Mouse (Mus musculus) embryonic stem cell, embryonic (primary cell): ENCODE measurements around the gene Slc39a5.

Source experiments
- CTCF ChIA-PET, 4 experiments: fragments of 300-600 bp in 2 of 4; fragments of 350-600 bp in 2 of 4; sonication (Branson Sonifier 250); formaldehyde crosslinking; loops; one replicate each; lab custom pipeline; 2022; ENCODE audit warnings: inconsistent platforms in 2 of 4; lab: Charles Lee
- POLR2A ChIA-PET, 4 experiments: fragments of 300-600 bp in 2 of 4; fragments of 350-600 bp in 2 of 4; sonication (Branson Sonifier 250); formaldehyde crosslinking; loops; one replicate each; lab custom pipeline; 2022; ENCODE audit warnings: antibody characterized with exemption in 4 of 4, inconsistent platforms in 1 of 4; lab: Charles Lee

Slc39a5 gene

GRCm38 (mm10) chr10:128401056-128401455, at the start of gene Slc39a5:
TSS of gene Slc39a5 (minus strand) at chr10:128401229.
- CTCF ChIA-PET, result interaction anchor here in 2 of 4 experiments (0.5 to 1.0 kb wide), 3 partner anchors 10 to 88 kb away, joined by 3 read pairs; partner anchors contain the start of genes Nabp2 (in 1 of the 2) and Rnf41 (in 1 of the 2)
- POLR2A ChIA-PET, result interaction anchor here in 3 of 4 experiments (0.6 to 2.4 kb wide), 12 partner anchors 10 to 183 kb away, joined by 3 to 15 read pairs (median 5); partner anchors contain the start of genes Nabp2 (in 2 of the 3), Rnf41 (in 2 of the 3), Coq10a (in 1 of the 3) and Zc3h10 (in 1 of the 3)

- ChIA-PET CTCF (no interaction called here), POLR2A (interaction anchor here in 1 of 4 experiments (0.6 to 1.2 kb wide), 3 partner anchors 14 to 71 kb away, joined by 3 to 5 read pairs (median 3); partner anchors contain the start of genes Nabp2 and Rnf41)
Measured at GRCm38 (mm10) chr10:128445407-128445806, 44.4 kb upstream of the Slc39a5 start.

DNA sequence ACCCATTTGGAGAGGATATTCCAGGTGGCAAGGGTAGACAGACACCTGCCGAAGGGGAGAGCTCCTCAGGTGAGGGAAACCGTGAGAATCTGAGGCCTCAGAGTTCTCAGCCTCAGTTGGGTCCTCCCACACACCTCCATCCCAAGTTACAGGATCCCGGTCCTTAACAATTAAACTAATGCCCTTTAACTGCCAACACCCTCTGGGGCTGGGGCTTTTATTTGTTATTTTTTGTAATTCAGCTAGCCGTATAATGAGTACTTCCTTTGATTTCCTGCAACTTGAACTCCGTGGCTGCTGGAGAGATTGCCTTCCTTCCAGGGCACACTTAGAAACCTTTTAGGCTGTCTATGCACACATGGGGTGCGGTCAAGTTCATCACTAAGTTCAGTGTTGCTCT, 43.3 kb upstream of the Slc39a5 start:
- POLR2A ChIA-PET, result no interaction called here
- CTCF ChIA-PET, result no interaction called here

GRCm38 (mm10) chr10:128442718-128443117, 41.7 kb upstream of the Slc39a5 start:
- POLR2A ChIA-PET, result interaction anchor here in 1 of 4 experiments (0.6 kb wide), 1 partner anchor 10 kb away, joined by 3 read pairs; no protein-coding TSS in a partner anchor
- CTCF ChIA-PET, result no interaction called here

GRCm38 (mm10) chr10:128441324-128442119, 40.5 kb upstream of the Slc39a5 start:
- ChIA-PET CTCF (interaction anchor here in 3 of 4 experiments (0.6 to 2.7 kb wide), 14 partner anchors 7 to 191 kb away, joined by 3 to 11 read pairs (median 4); partner anchors contain the start of genes Ankrd52 (in 2 of the 3), Nabp2 (in 1 of the 3) and Rnf41 (in 1 of the 3)), POLR2A (interaction anchor here (0.6 to 2.7 kb wide), 16 partner anchors 10 to 482 kb away, joined by 3 to 19 read pairs (median 4); partner anchors contain the start of genes Nabp2 (in 2 of the 4), Rnf41 (in 2 of the 4), Ankrd52 (in 1 of the 4) and Bloc1s1 (in 1 of the 4))

DNA sequence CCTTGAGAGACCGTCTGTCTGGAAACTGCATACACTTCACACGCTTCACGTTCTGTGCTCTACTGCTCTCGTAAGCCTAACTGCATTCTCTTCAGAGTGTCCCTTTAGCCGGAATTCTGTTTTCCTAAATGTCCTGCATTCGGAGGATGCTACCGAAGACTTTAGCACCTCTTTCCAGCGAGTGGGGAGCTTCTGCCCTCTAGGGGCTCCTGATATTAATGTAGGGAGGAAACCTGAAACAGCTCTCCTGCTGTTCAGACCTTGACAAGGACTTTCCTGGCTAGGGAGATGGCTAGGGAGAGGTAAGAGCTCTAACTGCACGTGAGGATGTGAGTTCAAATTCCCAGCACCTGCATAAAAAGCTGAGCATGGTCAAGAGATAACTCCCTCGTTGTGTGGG, 39.4 kb upstream of the Slc39a5 start:
- ChIA-PET CTCF (interaction anchor here (0.6 to 2.7 kb wide), 27 partner anchors 9 to 333 kb away, joined by 3 to 11 read pairs (median 4); partner anchors contain the start of genes Nabp2 (in 3 of the 4), Rnf41 (in 3 of the 4) and Ankrd52 (in 2 of the 4)), POLR2A (interaction anchor here (0.7 to 2.7 kb wide), 28 partner anchors 9 to 405 kb away, joined by 3 to 19 read pairs (median 4); partner anchors contain the start of genes Nabp2 (in 3 of the 4), Rnf41 (in 3 of the 4), Cs (in 1 of the 4) and Esyt1 (in 1 of the 4))

DNA sequence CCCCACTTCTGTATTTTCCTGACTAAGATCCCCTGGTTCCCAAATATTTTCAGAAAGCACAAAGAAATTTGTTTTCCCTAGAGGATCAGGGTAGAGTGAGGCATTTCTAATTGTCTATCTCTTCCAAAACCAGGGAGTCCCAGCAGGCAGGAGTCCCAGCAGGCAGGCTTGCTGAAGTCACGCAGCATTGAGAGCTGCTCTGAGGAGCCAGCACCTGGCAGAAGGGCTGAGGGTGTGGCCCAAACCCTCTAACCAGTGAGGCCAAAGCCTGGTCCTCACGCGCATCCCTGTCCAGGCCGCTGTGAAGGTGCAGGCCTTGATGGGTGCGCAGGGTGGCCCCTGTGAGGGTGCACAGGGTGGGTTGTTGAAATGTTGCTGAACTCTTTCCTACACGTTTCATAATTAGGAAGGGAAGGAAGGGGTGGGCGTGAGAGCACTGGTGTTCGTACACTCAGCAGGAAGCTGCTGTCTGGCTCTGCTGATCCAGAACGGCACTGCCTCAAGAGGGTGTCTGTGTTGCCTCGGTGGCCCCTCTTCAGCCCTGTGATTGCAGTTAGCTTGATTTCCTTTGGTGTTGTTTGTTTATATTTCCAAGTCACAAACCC, 37.7 kb upstream of the Slc39a5 start:
- ChIA-PET POLR2A (interaction anchor here in 3 of 4 experiments (0.6 to 1.9 kb wide), 10 partner anchors 8 to 817 kb away, joined by 3 to 5 read pairs (median 3); partner anchors contain the start of genes Cnpy2 (in 2 of the 3), Nabp2 (in 1 of the 3) and Rnf41 (in 1 of the 3)), CTCF (interaction anchor here in 3 of 4 experiments (0.6 to 2.7 kb wide), 4 partner anchors 10 to 95 kb away, joined by 4 to 14 read pairs (median 8); no protein-coding TSS in a partner anchor)

DNA sequence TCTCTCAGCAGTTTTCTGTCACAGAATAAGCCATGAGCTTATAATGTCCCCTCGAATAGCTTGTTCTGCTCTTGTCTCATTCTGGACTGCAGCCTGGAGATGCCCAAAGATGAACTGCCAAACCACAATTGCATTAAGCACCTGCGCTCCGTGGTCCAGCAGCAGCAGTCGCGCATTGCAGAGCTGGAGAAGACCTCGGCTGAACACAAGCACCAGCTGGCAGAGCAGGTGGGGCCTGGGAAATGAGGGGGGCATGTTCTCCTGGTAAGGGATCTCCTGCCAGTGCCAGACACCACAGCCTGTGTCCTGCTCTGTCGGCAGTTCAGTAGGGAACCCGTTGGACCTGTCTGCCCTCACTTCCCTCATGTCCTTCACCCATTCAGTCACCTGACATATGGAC, 35.3 kb upstream of the Slc39a5 start:
- ChIA-PET CTCF (no interaction called here), POLR2A (interaction anchor here in 1 of 4 experiments (0.7 kb wide), 1 partner anchor 25 kb away, joined by 3 read pairs; the partner anchor contains the start of genes Nabp2 and Rnf41)

DNA sequence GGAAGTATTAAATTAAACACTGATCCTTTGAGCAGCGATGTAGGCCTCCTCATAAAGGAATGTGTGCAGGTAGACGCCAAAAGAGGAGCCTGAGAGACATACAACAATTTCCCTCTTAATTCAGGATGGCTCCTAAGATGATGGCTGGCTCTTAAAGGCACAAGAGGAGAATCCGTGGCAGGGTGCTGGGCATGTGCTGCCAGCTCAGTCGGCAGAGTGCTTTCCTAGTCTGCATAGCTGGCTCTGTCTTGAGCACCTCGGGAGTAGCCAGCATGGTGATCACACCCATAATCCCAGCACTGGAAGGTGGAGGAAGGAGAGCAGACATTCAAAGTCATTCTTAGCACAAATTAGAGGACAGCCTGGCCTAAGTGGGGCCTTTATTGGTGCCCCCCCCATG, 34.8 kb upstream of the Slc39a5 start:
- ChIA-PET POLR2A (interaction anchor here in 1 of 4 experiments (0.7 kb wide), 1 partner anchor 24 kb away, joined by 3 read pairs; the partner anchor contains the start of genes Nabp2 and Rnf41), CTCF (interaction anchor here in 1 of 4 experiments (0.6 kb wide), 1 partner anchor 498 kb away, joined by 5 read pairs; no protein-coding TSS in a partner anchor)

DNA sequence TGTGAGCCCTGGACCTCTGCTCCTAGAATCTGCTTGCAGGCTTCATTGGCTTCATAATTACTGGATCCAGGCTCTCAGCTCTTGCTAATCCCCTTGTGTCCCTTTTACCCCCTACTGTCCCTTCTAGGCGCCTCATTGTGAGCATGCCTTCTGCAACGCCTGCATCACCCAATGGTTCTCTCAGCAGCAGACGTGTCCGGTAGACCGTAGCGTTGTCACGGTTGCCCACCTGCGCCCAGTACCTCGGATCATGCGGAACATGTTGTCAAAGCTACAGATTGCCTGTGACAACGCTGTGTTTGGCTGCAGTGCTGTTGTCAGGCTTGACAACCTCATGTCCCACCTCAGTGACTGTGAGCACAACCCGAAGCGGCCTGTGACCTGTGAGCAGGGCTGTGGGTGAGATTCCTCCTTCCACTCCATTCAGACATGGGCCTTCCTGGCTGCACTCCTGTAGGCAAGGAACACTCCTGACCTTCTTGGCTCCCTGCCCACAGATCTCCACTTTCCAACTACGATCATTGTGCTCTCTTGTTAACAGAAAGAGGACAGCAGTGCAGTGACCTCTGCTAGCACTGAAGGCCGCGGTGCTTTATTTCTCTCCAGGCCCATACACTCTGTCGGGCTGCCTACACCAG, 34.3 kb upstream of the Slc39a5 start:
- CTCF ChIA-PET, result interaction anchor here in 2 of 4 experiments (0.6 kb wide), 2 partner anchors 305 to 498 kb away, joined by 4 to 5 read pairs; no protein-coding TSS in a partner anchor

GRCm38 (mm10) chr10:128434681-128435080, 33.7 kb upstream of the Slc39a5 start:
- CTCF ChIA-PET, result interaction anchor here in 1 of 4 experiments (0.6 kb wide), 2 partner anchors 77 to 306 kb away, joined by 4 read pairs; no protein-coding TSS in a partner anchor
- POLR2A ChIA-PET, result interaction anchor here in 1 of 4 experiments (0.8 kb wide), 1 partner anchor 24 kb away, joined by 3 read pairs; the partner anchor contains the start of genes Nabp2 and Rnf41

More for the DNA sequence above, 34.3 kb upstream of the Slc39a5 start:
- POLR2A ChIA-PET, result interaction anchor here in 1 of 4 experiments (0.8 kb wide), 1 partner anchor 24 kb away, joined by 3 read pairs; the partner anchor contains the start of genes Nabp2 and Rnf41

DNA sequence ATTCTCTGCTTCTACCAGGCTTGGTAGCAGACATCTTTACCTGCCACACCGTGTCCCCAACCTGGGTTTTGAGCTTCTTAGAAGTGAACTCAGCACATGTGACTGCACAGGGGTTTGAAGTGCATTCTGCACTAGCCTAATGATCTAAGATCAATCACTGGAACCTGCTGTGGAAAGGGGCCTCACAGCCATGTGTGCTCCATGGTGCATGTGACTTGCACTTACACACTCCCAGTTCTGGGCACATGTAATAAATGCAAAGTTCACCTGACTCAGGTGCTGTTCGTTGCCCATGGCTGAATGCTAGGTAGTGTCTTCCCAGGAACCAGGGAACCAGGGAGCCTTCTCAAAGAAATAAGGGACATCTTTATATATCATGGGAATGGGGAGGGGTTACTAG, 32.4 kb upstream of the Slc39a5 start:
- ChIA-PET CTCF (no interaction called here), POLR2A (interaction anchor here in 1 of 4 experiments (0.7 kb wide), 1 partner anchor 14 kb away, joined by 5 read pairs; no protein-coding TSS in a partner anchor)

DNA sequence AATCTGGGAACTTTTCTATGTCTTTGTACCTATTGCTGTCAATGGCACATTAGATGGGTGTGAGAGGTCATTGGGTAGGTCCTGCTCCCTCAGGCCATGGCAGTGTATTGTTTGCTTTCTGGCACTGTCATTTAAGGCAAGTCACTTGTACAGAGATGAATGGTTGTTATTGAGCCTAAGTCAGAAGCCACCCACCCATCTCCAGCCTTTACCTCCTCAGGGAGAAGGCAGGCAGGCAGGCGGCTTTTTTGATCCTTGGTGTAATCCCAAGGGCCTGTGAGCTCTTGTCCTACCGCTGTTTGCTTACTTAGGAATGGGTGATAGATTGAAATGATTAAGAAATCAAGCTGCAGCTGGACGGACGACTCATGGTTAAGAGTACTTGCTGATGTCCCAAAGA, 28.4 kb upstream of the Slc39a5 start:
- CTCF ChIA-PET, result interaction anchor here in 2 of 4 experiments (0.5 to 1.0 kb wide), 2 partner anchors 57 to 155 kb away, joined by 3 to 4 read pairs; no protein-coding TSS in a partner anchor

GRCm38 (mm10) chr10:128429052-128429451, 28.0 kb upstream of the Slc39a5 start:
- ChIA-PET POLR2A (interaction anchor here in 1 of 4 experiments (3.0 kb wide), 1 partner anchor 18 kb away, joined by 15 read pairs; the partner anchor contains the start of genes Nabp2 and Rnf41), CTCF (interaction anchor here in 2 of 4 experiments (1.0 to 1.2 kb wide), 2 partner anchors 17 to 155 kb away, joined by 3 to 4 read pairs; partner anchors contain the start of genes Nabp2 (in 1 of the 2) and Rnf41 (in 1 of the 2))

More for the DNA sequence above, 28.4 kb upstream of the Slc39a5 start:
- POLR2A ChIA-PET, result interaction anchor here in 3 of 4 experiments (0.7 to 3.0 kb wide), 4 partner anchors 10 to 117 kb away, joined by 3 to 15 read pairs (median 6); partner anchors contain the start of genes Nabp2 (in 2 of the 3) and Rnf41 (in 2 of the 3)

DNA sequence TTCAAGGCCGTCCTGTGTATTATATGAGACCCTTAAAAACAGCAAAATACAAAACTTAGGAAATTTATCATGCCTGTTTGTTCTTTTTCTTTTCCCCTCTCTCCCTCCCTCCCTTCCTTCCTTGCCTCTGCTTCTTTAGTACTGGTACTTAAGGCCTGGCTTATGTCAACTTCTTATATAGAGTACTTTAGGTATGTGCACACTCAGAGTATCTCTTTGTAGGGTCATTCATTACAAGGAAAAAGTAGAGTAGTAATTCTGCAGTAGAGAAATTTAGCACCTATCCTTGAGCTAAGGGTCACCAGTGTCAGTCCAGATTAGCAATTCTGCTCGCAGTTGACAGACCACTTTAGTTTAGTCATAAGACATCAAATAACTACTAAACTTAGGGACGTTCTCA, 24.2 kb upstream of the Slc39a5 start:
- CTCF ChIA-PET, result interaction anchor here in 1 of 4 experiments (0.9 to 1.4 kb wide), 2 partner anchors 14 to 783 kb away, joined by 3 to 4 read pairs; partner anchors contain the start of genes Nabp2 and Rnf41
- POLR2A ChIA-PET, result interaction anchor here in 2 of 4 experiments (0.9 to 1.7 kb wide), 3 partner anchors 14 to 103 kb away, joined by 3 to 6 read pairs (median 3); partner anchors contain the start of genes Cnpy2 (in 1 of the 2), Nabp2 (in 1 of the 2) and Rnf41 (in 1 of the 2)

GRCm38 (mm10) chr10:128424604-128425003, 23.6 kb upstream of the Slc39a5 start:
- ChIA-PET POLR2A (no interaction called here), CTCF (interaction anchor here in 1 of 4 experiments (1.4 kb wide), 1 partner anchor 14 kb away, joined by 4 read pairs; the partner anchor contains the start of genes Nabp2 and Rnf41)
